Mouse (Mus musculus): ENCODE results near the gene Pxylp1.

Gene Pxylp1

GRCm38 (mm10) chr9:96890266-96890665 is 2.2 kb downstream of the Pxylp1 start:
- no peak for DNase-seq

GRCm38 (mm10) chr9:96889345-96890021 is 3.0 kb downstream of the Pxylp1 start:
- DNase-seq = peak; percentile 79

- DNase-seq = peak; percentile 25
Measured at GRCm38 (mm10) chr9:96888742-96889344, 3.6 kb downstream of the Pxylp1 start.

GRCm38 (mm10) chr9:96887954-96888353 is 4.5 kb downstream of the Pxylp1 start:
- no peak for DNase-seq

GRCm38 (mm10) chr9:96887492-96887891 is 5.0 kb downstream of the Pxylp1 start:
- no peak for DNase-seq

GRCm38 (mm10) chr9:96885781-96886180 is 6.7 kb downstream of the Pxylp1 start:
- no peak for DNase-seq

- no peak for DNase-seq
Measured at GRCm38 (mm10) chr9:96882496-96883265, 9.8 kb downstream of the Pxylp1 start.

- no peak for DNase-seq
Measured at GRCm38 (mm10) chr9:96881901-96882300, 10.6 kb downstream of the Pxylp1 start.

- no peak for DNase-seq
Measured at GRCm38 (mm10) chr9:96879024-96879423, 13.4 kb downstream of the Pxylp1 start.

- DNase-seq = no peak
Measured at GRCm38 (mm10) chr9:96878464-96878863, 14.0 kb downstream of the Pxylp1 start.

GRCm38 (mm10) chr9:96875704-96876103 is 16.8 kb downstream of the Pxylp1 start:
- DNase-seq = no peak

- DNase-seq = no peak
Measured at GRCm38 (mm10) chr9:96873082-96873481, 19.4 kb downstream of the Pxylp1 start.

- no peak for DNase-seq
Measured at GRCm38 (mm10) chr9:96870104-96870503, 22.4 kb downstream of the Pxylp1 start.

GRCm38 (mm10) chr9:96869542-96869941 is 22.9 kb downstream of the Pxylp1 start:
- no peak for DNase-seq

GRCm38 (mm10) chr9:96868546-96868945 is 23.9 kb downstream of the Pxylp1 start:
- no peak for DNase-seq

- peak; percentile 76 for DNase-seq
Measured at GRCm38 (mm10) chr9:96867165-96867564, 25.3 kb downstream of the Pxylp1 start.

GRCm38 (mm10) chr9:96866196-96866595 is 26.3 kb downstream of the Pxylp1 start:
- DNase-seq = no peak

GRCm38 (mm10) chr9:96865473-96866050 is 26.9 kb downstream of the Pxylp1 start:
- no peak for DNase-seq

- DNase-seq = no peak
Measured at GRCm38 (mm10) chr9:96863539-96863938, 28.9 kb downstream of the Pxylp1 start.

- DNase-seq = no peak
Measured at GRCm38 (mm10) chr9:96862836-96863235, 29.6 kb downstream of the Pxylp1 start.

GRCm38 (mm10) chr9:96861092-96861487 is 31.4 kb downstream of the Pxylp1 start:
- DNase-seq = no peak

GRCm38 (mm10) chr9:96860380-96861091 is 31.9 kb downstream of the Pxylp1 start:
- DNase-seq = no peak

- no peak for DNase-seq
Measured at GRCm38 (mm10) chr9:96859027-96859426, 33.4 kb downstream of the Pxylp1 start.
